Mouse (Mus musculus): ENCODE measurements around the gene Nelfb.
"Not testable (repeated sequence)": the region's sequence is repeated elsewhere in the genome, so short reads cannot be mapped to it uniquely, and the experiment has no call there.

Gene Nelfb

GRCm38 (mm10) chr2:25211121-25211670 lies at the start of gene Nelfb:
TSS of gene Nelfb (minus strand) at chr2:25211489.
- peak; percentile 97 for DNase-seq (ENCODE audit: low read depth, low spot score)

GRCm38 (mm10) chr2:25258887-25259286 lies 47.6 kb upstream of the Nelfb start:
- peak; percentile 77 for DNase-seq (ENCODE audit: low read depth, low spot score)

- DNase-seq (ENCODE audit: low read depth, low spot score): not testable (repeated sequence)
Measured at GRCm38 (mm10) chr2:25257250-25257649, 46.0 kb upstream of the Nelfb start.

GRCm38 (mm10) chr2:25256443-25257109 lies 45.3 kb upstream of the Nelfb start:
- peak; percentile 89 for DNase-seq (ENCODE audit: low read depth, low spot score)

GRCm38 (mm10) chr2:25255284-25255779 lies 44.0 kb upstream of the Nelfb start, which contains the start of gene Tmem203:
TSS of gene Tmem203 (plus strand) at chr2:25255439.
- peak; percentile 96 for DNase-seq (ENCODE audit: low read depth, low spot score)

GRCm38 (mm10) chr2:25252331-25252730 lies 41.0 kb upstream of the Nelfb start:
- DNase-seq (ENCODE audit: low read depth, low spot score): no peak

- peak; percentile 43 for DNase-seq (ENCODE audit: low read depth, low spot score)
Measured at GRCm38 (mm10) chr2:25246183-25247072, 35.1 kb upstream of the Nelfb start, which contains the start of gene AL732309.1. TSS of gene AL732309.1 (minus strand) at chr2:25246863.

GRCm38 (mm10) chr2:25244144-25244543 lies 32.9 kb upstream of the Nelfb start:
- DNase-seq (ENCODE audit: low read depth, low spot score): no peak

- DNase-seq (ENCODE audit: low read depth, low spot score): no peak
Measured at GRCm38 (mm10) chr2:25243342-25243741, 32.1 kb upstream of the Nelfb start.

- peak; percentile 53 for DNase-seq (ENCODE audit: low read depth, low spot score)
Measured at GRCm38 (mm10) chr2:25242101-25242506, 30.8 kb upstream of the Nelfb start, which contains the start of the genes Rnf208 and Cysrt1. TSS of gene Rnf208 (plus strand) at chr2:25242255. TSS of gene Cysrt1 (minus strand) at chr2:25242452.

- peak; percentile 40 for DNase-seq (ENCODE audit: low read depth, low spot score)
Measured at GRCm38 (mm10) chr2:25241438-25241775, 30.1 kb upstream of the Nelfb start.

GRCm38 (mm10) chr2:25240723-25241437 lies 29.6 kb upstream of the Nelfb start:
- peak; percentile 98 for DNase-seq (ENCODE audit: low read depth, low spot score)

GRCm38 (mm10) chr2:25240310-25240709 lies 29.0 kb upstream of the Nelfb start:
- no peak for DNase-seq (ENCODE audit: low read depth, low spot score)

- DNase-seq (ENCODE audit: low read depth, low spot score): no peak
Measured at GRCm38 (mm10) chr2:25239766-25240165, 28.5 kb upstream of the Nelfb start.

- no peak for DNase-seq (ENCODE audit: low read depth, low spot score)
Measured at GRCm38 (mm10) chr2:25238106-25238505, 26.8 kb upstream of the Nelfb start.

- no peak for DNase-seq (ENCODE audit: low read depth, low spot score)
Measured at GRCm38 (mm10) chr2:25237522-25237921, 26.2 kb upstream of the Nelfb start.

GRCm38 (mm10) chr2:25236614-25237013 lies 25.3 kb upstream of the Nelfb start, which contains the start of gene Rnf224:
TSS of gene Rnf224 (minus strand) at chr2:25236787.
- DNase-seq (ENCODE audit: low read depth, low spot score): no peak

- DNase-seq (ENCODE audit: low read depth, low spot score): no peak
Measured at GRCm38 (mm10) chr2:25234551-25235220, 23.4 kb upstream of the Nelfb start.

GRCm38 (mm10) chr2:25234050-25234449 lies 22.8 kb upstream of the Nelfb start, which contains the start of gene Slc34a3:
TSS of gene Slc34a3 (minus strand) at chr2:25234364.
- DNase-seq (ENCODE audit: low read depth, low spot score): no peak

GRCm38 (mm10) chr2:25233421-25233820 lies 22.1 kb upstream of the Nelfb start:
- no peak for DNase-seq (ENCODE audit: low read depth, low spot score)

GRCm38 (mm10) chr2:25231038-25231437 lies 19.7 kb upstream of the Nelfb start:
- DNase-seq (ENCODE audit: low read depth, low spot score): peak; percentile 42
